Mouse (Mus musculus) liver, embryonic 11.5 days (tissue): ENCODE results near the gene Plcd3. TPM values are rescaled to one million over a fixed set of nuclear protein-coding genes. Genes with fewer than 3 reads are reported as not detected.

Experiments used
- ATAC-seq: fragments of 200-750 bp; cut with Nextera tagmentation; replicated peaks from 2 replicates; pipeline ENCODE4 v1.8.0; 2017; ENCODE audit warnings: moderate number of reproducible peaks, mild to moderate bottlenecking, moderate TSS enrichment, moderate library complexity; ENCODE audit not compliant: low FRiP score
- DNase-seq: peaks from one replicate; pipeline ENCODE4 v3.0.0-alpha.2; 2017; ENCODE audit warnings: low spot score
- H3K27ac ChIP-seq: fragments of 300-500 bp; sonication (generic); 2 replicates; pipeline ENCODE4 v1.5.1; 2014; ENCODE audit warnings: mild to moderate bottlenecking, low read depth, low read length, control low read depth
- H3K27me3 ChIP-seq: fragments of 300-500 bp; sonication (generic); replicated peaks from 2 replicates; pipeline ENCODE4 v1.6.1; 2014; ENCODE audit warnings: low read length, mixed read lengths; ENCODE audit not compliant: control insufficient read depth, insufficient read depth
- H3K36me3 ChIP-seq: fragments of 300-500 bp; sonication (generic); 2 replicates; pipeline ENCODE4 v1.6.1; 2014; ENCODE audit warnings: mild to moderate bottlenecking, low read length, moderate library complexity, mixed read lengths; ENCODE audit not compliant: control insufficient read depth, insufficient read depth
- H3K4me1 ChIP-seq: fragments of 300-500 bp; sonication (generic); replicated peaks from 2 replicates; pipeline ENCODE4 v1.6.1; 2014; ENCODE audit warnings: low read length, mixed read lengths; ENCODE audit not compliant: control insufficient read depth, insufficient read depth
- H3K4me2 ChIP-seq: fragments of 300-500 bp; sonication (generic); 2 replicates; pipeline ENCODE4 v1.6.1; 2014; ENCODE audit warnings: mild to moderate bottlenecking, control low read depth, moderate library complexity
- H3K4me3 ChIP-seq: fragments of 300-500 bp; sonication (generic); 2 replicates; pipeline ENCODE4 v1.5.1; 2014; ENCODE audit warnings: low read depth, low read length, control low read depth
- H3K9ac ChIP-seq: fragments of 300-500 bp; sonication (generic); 2 replicates; pipeline ENCODE4 v1.6.1; 2014; ENCODE audit warnings: low read depth, low read length, control low read depth
- H3K9me3 ChIP-seq: fragments of 300-500 bp; sonication (generic); 2 replicates; pipeline ENCODE4 v1.6.1; 2016; ENCODE audit warnings: low read length, inconsistent platforms, mixed read lengths; ENCODE audit not compliant: control insufficient read depth
- WGBS: fragments of 180-500 bp; shearing (Covaris S2); extraction: QIAGEN DNeasy Blood & Tissue Kit; methylation state at CpG from one replicate; pipeline ENCODE4 v1.1.7; 2014; 5-methylcytosine and 5-hydroxymethylcytosine counted together
- polyA plus RNA-seq: library from polyadenylated mRNA; unstranded; fragments of >200 nt; fragmentation: Nextera tagmentation; extraction: Ambion mirVana; gene quantifications from 2 replicates; pipeline ENCODE4 v1.2.1, GENCODE M21; 2014

The Plcd3 gene
- polyA plus RNA-seq, 1 experiment from 2014 or later: 1.1 TPM

- no peaks in the 10 kb centered on the region for H3K27me3 ChIP-seq
- H3K36me3 ChIP-seq: peaks cover 37% of the 10 kb centered on the region
- H3K9me3 ChIP-seq: no peaks in the 10 kb centered on the region
- ATAC-seq (no peak), DNase-seq (no peak)
- H3K27ac ChIP-seq: no peak overlapping the region
- no peak overlapping the region for H3K4me3 ChIP-seq
- H3K9ac ChIP-seq: no peak overlapping the region
- no peak overlapping the region for H3K4me2 ChIP-seq
- no peaks in the 10 kb centered on the region for H3K4me1 ChIP-seq
- 60% methylated on average over 8 of the region's 8 CpGs for WGBS
These were observed 50.2 kb downstream of the Plcd3 start for GRCm38 (mm10) chr11:103051249-103051691.

GRCm38 (mm10) chr11:103050153-103050552 lies 51.3 kb downstream of the Plcd3 start:
- Histone ChIP-seq H3K27me3 (no peaks in the 10 kb centered on the region), H3K9ac (no peak overlapping the region), H3K27ac (no peak overlapping the region), H3K9me3 (no peaks in the 10 kb centered on the region), H3K4me1 (no peaks in the 10 kb centered on the region), H3K4me3 (no peak overlapping the region), H3K36me3 (peaks cover 34% of the 10 kb centered on the region), H3K4me2 (no peak overlapping the region)
- WGBS: 92% methylated on average over 9 of the region's 9 CpGs
- ATAC-seq (no peak), DNase-seq (no peak)

GRCm38 (mm10) chr11:103049611-103050010 lies 51.8 kb downstream of the Plcd3 start:
- Histone ChIP-seq H3K4me1 (no peaks in the 10 kb centered on the region), H3K9ac (no peak overlapping the region), H3K4me3 (no peak overlapping the region), H3K27me3 (no peaks in the 10 kb centered on the region), H3K9me3 (no peaks in the 10 kb centered on the region), H3K4me2 (no peak overlapping the region), H3K36me3 (peaks cover 37% of the 10 kb centered on the region), H3K27ac (no peak overlapping the region)
- ATAC-seq: no peak
- 95% methylated on average over 5 of the region's 5 CpGs for WGBS
- no peak for DNase-seq

GRCm38 (mm10) chr11:103046286-103046685 lies 55.2 kb downstream of the Plcd3 start:
- no peak overlapping the region for H3K4me2 ChIP-seq
- no peak overlapping the region for H3K4me3 ChIP-seq
- ATAC-seq: no peak
- H3K36me3 ChIP-seq: peaks cover 39% of the 10 kb centered on the region
- no peaks in the 10 kb centered on the region; the same call in 1 of the 2 replicates for H3K4me1 ChIP-seq
- H3K27ac ChIP-seq: no peak overlapping the region
- no peak for DNase-seq
- WGBS: 84% methylated on average over 8 of the region's 8 CpGs
- H3K9ac ChIP-seq: no peak overlapping the region
- no peaks in the 10 kb centered on the region for H3K27me3 ChIP-seq
- H3K9me3 ChIP-seq: no peaks in the 10 kb centered on the region

GRCm38 (mm10) chr11:103043982-103044381 lies 57.5 kb downstream of the Plcd3 start:
- H3K4me3 ChIP-seq: no peak overlapping the region
- no peak overlapping the region for H3K4me2 ChIP-seq
- no peak overlapping the region for H3K27ac ChIP-seq
- no peaks in the 10 kb centered on the region for H3K9me3 ChIP-seq
- 93% methylated on average over 3 of the region's 3 CpGs for WGBS
- DNase-seq: no peak
- no peak overlapping the region for H3K9ac ChIP-seq
- peaks cover 5% of the 10 kb centered on the region; the same call in 1 of the 2 replicates for H3K4me1 ChIP-seq
- H3K36me3 ChIP-seq: peaks cover 30% of the 10 kb centered on the region
- no peaks in the 10 kb centered on the region for H3K27me3 ChIP-seq
- no peak for ATAC-seq

GRCm38 (mm10) chr11:103042828-103043227 lies 58.6 kb downstream of the Plcd3 start:
- no peaks in the 10 kb centered on the region for H3K27me3 ChIP-seq
- no peak overlapping the region for H3K9ac ChIP-seq
- H3K36me3 ChIP-seq: peaks cover 33% of the 10 kb centered on the region
- H3K4me2 ChIP-seq: no peak overlapping the region
- H3K4me1 ChIP-seq: peaks cover 9% of the 10 kb centered on the region; the same call in 1 of the 2 replicates
- no peak overlapping the region for H3K4me3 ChIP-seq
- no peak overlapping the region for H3K27ac ChIP-seq
- DNase-seq (no peak), ATAC-seq (no peak)
- 80% methylated on average over 4 of the region's 4 CpGs for WGBS
- no peaks in the 10 kb centered on the region for H3K9me3 ChIP-seq

- H3K27ac ChIP-seq: no peak overlapping the region
- H3K36me3 ChIP-seq: peaks cover 6% of the 10 kb centered on the region; the same call in 1 of the 2 replicates
- no peaks in the 10 kb centered on the region for H3K27me3 ChIP-seq
- DNase-seq (no peak), ATAC-seq (no peak)
- no peak overlapping the region for H3K9ac ChIP-seq
- WGBS: 82% methylated on average over 6 of the region's 6 CpGs
- no peak overlapping the region for H3K4me2 ChIP-seq
- no peaks in the 10 kb centered on the region for H3K9me3 ChIP-seq
- no peak overlapping the region for H3K4me3 ChIP-seq
- H3K4me1 ChIP-seq: peaks cover 9% of the 10 kb centered on the region; the same call in 1 of the 2 replicates
These were observed 63.4 kb downstream of the Plcd3 start for GRCm38 (mm10) chr11:103038037-103038436.

- no peaks in the 10 kb centered on the region for H3K27me3 ChIP-seq
- no peak overlapping the region for H3K4me3 ChIP-seq
- DNase-seq (no peak), ATAC-seq (no peak)
- H3K4me2 ChIP-seq: no peak overlapping the region
- peaks cover 6% of the 10 kb centered on the region; the same call in 1 of the 2 replicates for H3K36me3 ChIP-seq
- H3K27ac ChIP-seq: no peak overlapping the region
- peaks cover 12% of the 10 kb centered on the region for H3K4me1 ChIP-seq
- H3K9ac ChIP-seq: no peak overlapping the region
- H3K9me3 ChIP-seq: no peaks in the 10 kb centered on the region
- WGBS: 87% methylated on average over 8 of the region's 8 CpGs
These were observed 64.5 kb downstream of the Plcd3 start for GRCm38 (mm10) chr11:103036881-103037465.

GRCm38 (mm10) chr11:103035007-103035406 lies 66.5 kb downstream of the Plcd3 start:
- H3K36me3 ChIP-seq: peaks cover 6% of the 10 kb centered on the region; the same call in 1 of the 2 replicates
- H3K27me3 ChIP-seq: no peaks in the 10 kb centered on the region
- no peaks in the 10 kb centered on the region for H3K9me3 ChIP-seq
- no peak overlapping the region for H3K9ac ChIP-seq
- DNase-seq (no peak), ATAC-seq (no peak)
- no peak overlapping the region for H3K4me3 ChIP-seq
- H3K4me2 ChIP-seq: no peak overlapping the region
- H3K27ac ChIP-seq: no peak overlapping the region
- 76% methylated on average over 6 of the region's 6 CpGs for WGBS
- H3K4me1 ChIP-seq: peaks cover 17% of the 10 kb centered on the region
